Mouse (Mus musculus) 3134 (cell line): ENCODE measurements at regions not wholly inside any gene's neighbourhood (a gene's known extent, or its start where the extent isn't known, plus 50 kb on each side); places are given as distances from the start of the nearest gene placed in this dataset.

ENCODE experiments used
- DNase-seq: peaks from one replicate; pipeline ENCODE4 v3.0.0-alpha.2; 2011; ENCODE audit warnings: low spot score; ENCODE audit not compliant: insufficient read length; ENCODE audit errors: extremely low read depth

- no peak for DNase-seq
These were observed 80.9 kb upstream of the Ubash3b start for GRCm38 (mm10) chr9:41242372-41242771.

GRCm38 (mm10) chr9:41239097-41239451 is 77.6 kb upstream of the Ubash3b start:
- DNase-seq, result no peak

- no peak for DNase-seq
These were observed 77.0 kb upstream of the Ubash3b start for GRCm38 (mm10) chr9:41238395-41239096.

GRCm38 (mm10) chr9:41237265-41237664 is 75.8 kb upstream of the Ubash3b start:
- no peak for DNase-seq

GRCm38 (mm10) chr9:41229225-41229582 is 67.7 kb upstream of the Ubash3b start:
- DNase-seq, result no peak

GRCm38 (mm10) chr9:41228425-41229224 is 67.1 kb upstream of the Ubash3b start:
- peak; percentile 62 for DNase-seq

- DNase-seq, result no peak
These were observed 61.9 kb upstream of the Ubash3b start for GRCm38 (mm10) chr9:41223406-41223805.

GRCm38 (mm10) chr9:41222346-41223015 is 61.0 kb upstream of the Ubash3b start:
- no peak for DNase-seq

- DNase-seq, result no peak
These were observed 59.8 kb upstream of the Ubash3b start for GRCm38 (mm10) chr9:41221110-41221790.

GRCm38 (mm10) chr9:41220105-41220669 is 58.7 kb upstream of the Ubash3b start:
- DNase-seq, result no peak

- DNase-seq, result no peak
These were observed 57.2 kb upstream of the Ubash3b start for GRCm38 (mm10) chr9:41218702-41219101.

- DNase-seq, result no peak
These were observed 54.8 kb upstream of the Ubash3b start for GRCm38 (mm10) chr9:41216248-41216647.

- no peak for DNase-seq
These were observed 53.5 kb upstream of the Ubash3b start for GRCm38 (mm10) chr9:41215026-41215425.

GRCm38 (mm10) chr9:41212943-41213529 is 51.5 kb upstream of the Ubash3b start:
- DNase-seq, result no peak

- no peak for DNase-seq
These were observed 50.9 kb upstream of the Ubash3b start for GRCm38 (mm10) chr9:41212303-41212901.

- no peak for DNase-seq
These were observed 50.4 kb upstream of the Ubash3b start for GRCm38 (mm10) chr9:41211865-41212302.
